Mouse (Mus musculus): Measurements from ENCODE around the gene Hebp2. TPM values are rescaled to one million over a fixed set of nuclear protein-coding genes. Genes with fewer than 3 reads are reported as not detected.
"Not testable (repeated sequence)": the region's sequence is repeated elsewhere in the genome, so short reads cannot be mapped to it uniquely, and the experiment has no call there.

The Hebp2 gene
- total RNA-seq (2021) = 1 to 10 TPM; 4.9 to 5.4 TPM

DNA sequence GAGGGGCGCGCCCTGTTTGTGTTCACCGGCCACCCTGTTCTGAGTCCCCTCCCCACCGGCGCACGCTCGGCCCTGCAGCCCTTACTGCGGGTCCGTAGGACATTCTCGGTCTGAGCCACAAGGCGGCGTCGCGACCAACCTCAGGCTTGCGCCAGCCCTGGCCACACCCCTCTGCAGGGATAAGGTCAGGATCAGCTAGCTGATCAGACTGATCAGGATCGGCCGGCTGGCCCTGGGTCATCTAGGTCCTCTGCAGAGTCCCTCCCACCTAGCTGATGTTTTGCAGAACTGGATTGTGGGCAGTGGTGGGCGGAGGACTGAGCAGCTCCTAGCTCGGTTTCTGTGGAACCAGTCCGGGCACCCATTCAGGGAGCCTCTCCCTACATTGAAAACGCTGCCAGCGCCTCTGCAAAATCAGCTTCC is at the start of gene Hebp2:
Gene Hebp2 (minus strand): TSS at position 264 of the 423 bp plus-strand sequence.
- peak; percentile 84 for DNase-seq
- intact Hi-C loops (cut with DNase I) = loop anchor here (10.0 kb wide), 1 partner anchor 299 kb away; the partner anchor contains the start of gene Perp

DNA sequence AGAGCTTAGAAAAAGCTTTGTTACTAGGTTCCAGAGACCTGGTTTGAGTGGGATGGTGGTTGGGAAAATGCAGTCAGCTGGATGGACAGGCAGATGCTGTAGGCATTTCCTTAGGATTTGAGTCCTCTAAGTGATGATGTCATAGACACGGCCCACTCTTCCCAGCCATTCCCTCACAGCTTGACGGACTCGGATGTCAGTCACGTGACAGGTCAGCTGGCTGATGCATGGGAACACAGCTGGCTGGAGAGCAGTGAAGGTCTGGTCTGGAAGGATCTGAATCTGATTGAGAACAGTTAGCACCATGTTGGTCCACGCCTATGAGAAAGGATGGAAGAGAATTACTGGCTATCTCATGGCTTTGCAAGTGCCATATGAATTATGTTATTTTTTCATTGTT is 43.6 kb upstream of the Hebp2 start:
- intact Hi-C loops (cut with DNase I) = no loop called here
- no peak for DNase-seq

DNA sequence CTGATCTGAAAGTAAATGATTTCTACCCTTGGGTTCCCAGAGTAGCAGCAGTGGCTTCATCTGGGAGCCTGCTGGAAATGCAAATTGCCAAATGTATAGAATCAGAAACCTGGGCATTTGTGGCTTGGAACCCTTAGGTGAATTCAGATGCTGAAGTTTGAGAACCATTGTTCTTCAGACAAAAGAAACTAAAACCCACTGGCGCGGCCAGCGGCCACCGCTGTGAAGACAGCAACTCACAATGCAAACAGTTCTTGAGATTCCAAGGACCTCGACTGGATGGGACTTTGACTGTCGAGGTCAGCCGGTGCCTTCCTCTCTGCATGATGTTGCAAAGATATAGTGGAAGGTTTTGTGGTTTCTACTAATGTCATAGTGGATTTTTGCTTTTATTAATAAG is 38.3 kb upstream of the Hebp2 start:
- DNase-seq = no peak
- intact Hi-C loops (cut with DNase I) = no loop called here

- intact Hi-C loops (cut with DNase I) = no loop called here
- no peak for DNase-seq
Observed at GRCm38 (mm10) chr10:18572581-18572980, 26.7 kb upstream of the Hebp2 start.

- intact Hi-C loops (cut with DNase I) = no loop called here
Observed at GRCm38 (mm10) chr10:18562940-18563339, 17.1 kb upstream of the Hebp2 start.

GRCm38 (mm10) chr10:18561445-18561844 is 15.6 kb upstream of the Hebp2 start:
- intact Hi-C loops (cut with DNase I) = no loop called here
- DNase-seq = no peak

More at GRCm38 (mm10) chr10:18562940-18563339, 17.1 kb upstream of the Hebp2 start:
- DNase-seq = peak; percentile 58

GRCm38 (mm10) chr10:18559076-18559475 is 13.2 kb upstream of the Hebp2 start:
- intact Hi-C loops (cut with DNase I); DNase-seq: not testable (repeated sequence)

GRCm38 (mm10) chr10:18549321-18550216 is 3.7 kb upstream of the Hebp2 start:
- DNase-seq = peak; percentile 37
- intact Hi-C loops (cut with DNase I) = loop anchor here (10.0 kb wide), 1 partner anchor 295 kb away; the partner anchor contains the start of gene Perp

DNA sequence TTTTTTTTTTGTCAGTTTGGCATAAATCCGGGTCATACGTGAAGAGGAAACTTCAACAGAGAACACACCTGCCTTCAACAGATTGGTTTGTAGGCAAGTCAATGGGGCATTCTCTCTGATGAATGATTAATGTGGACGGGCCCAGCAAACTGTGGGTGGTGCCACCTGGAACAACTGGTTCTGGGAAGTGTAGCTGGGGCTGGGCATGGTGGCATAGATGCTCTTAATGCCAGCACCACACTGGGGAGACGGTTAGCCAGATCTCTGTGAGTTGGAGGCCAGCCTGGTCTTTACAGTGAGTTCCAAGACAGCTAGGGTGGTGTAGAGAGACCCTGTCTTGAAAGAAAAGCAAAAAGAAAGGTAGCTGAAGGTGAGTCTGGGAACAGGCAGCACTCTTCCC is 1.5 kb upstream of the Hebp2 start:
- DNase-seq = no peak
- intact Hi-C loops (cut with DNase I) = loop anchor here (10.0 kb wide), 1 partner anchor 297 kb away; the partner anchor contains the start of gene Perp

DNA sequence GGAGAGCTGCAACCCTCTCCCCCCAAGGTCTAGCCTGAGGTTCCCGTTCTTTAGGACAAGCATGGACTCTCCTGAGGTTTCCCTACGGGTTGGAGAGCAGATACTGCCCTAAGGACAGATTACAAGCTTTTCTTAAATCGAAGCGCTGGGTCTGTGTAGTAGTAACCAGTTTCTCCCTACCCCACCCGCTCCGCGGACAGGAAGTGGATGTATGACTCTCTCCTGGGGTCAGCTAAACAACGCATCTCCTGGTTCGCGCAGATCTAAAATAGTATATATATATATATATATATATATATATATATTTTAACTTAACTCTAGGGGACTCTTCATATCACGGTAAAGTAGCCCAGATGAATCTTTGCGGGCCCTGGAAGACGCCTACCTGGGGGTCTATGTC is 567 bp downstream of the Hebp2 start:
- intact Hi-C loops (cut with DNase I) = loop anchor here (10.0 kb wide), 1 partner anchor 299 kb away; the partner anchor contains the start of gene Perp
- no peak for DNase-seq

- DNase-seq = no peak
- intact Hi-C loops (cut with DNase I) = no loop called here
Observed at GRCm38 (mm10) chr10:18536889-18537288, 9.0 kb downstream of the Hebp2 start.

- DNase-seq = no peak
- intact Hi-C loops (cut with DNase I) = loop anchor here (5.0 kb wide), 1 partner anchor 285 kb away; no protein-coding TSS in a partner anchor
Observed at GRCm38 (mm10) chr10:18532293-18532692, 13.6 kb downstream of the Hebp2 start.

DNA sequence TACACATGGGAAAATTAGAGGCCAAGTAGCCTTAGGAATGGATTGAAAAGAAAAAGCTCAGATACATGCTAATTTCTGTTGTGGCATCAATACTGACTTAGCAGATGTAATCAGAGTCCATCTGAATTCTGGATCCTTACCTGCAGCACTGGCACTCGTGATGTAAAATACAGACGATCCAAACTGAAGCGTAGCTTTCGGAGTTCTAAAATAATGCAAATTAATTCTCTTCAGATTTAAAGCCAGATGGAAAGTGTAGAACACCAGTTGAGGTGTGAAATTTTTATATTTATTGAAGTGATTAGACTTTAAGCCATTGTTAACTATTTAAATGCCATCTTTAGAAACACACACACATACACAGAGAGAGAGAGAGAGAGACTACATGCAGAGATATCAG is 15.7 kb downstream of the Hebp2 start:
- DNase-seq = no peak
- intact Hi-C loops (cut with DNase I) = loop anchor here (5.0 kb wide), 1 partner anchor 283 kb away; no protein-coding TSS in a partner anchor

DNA sequence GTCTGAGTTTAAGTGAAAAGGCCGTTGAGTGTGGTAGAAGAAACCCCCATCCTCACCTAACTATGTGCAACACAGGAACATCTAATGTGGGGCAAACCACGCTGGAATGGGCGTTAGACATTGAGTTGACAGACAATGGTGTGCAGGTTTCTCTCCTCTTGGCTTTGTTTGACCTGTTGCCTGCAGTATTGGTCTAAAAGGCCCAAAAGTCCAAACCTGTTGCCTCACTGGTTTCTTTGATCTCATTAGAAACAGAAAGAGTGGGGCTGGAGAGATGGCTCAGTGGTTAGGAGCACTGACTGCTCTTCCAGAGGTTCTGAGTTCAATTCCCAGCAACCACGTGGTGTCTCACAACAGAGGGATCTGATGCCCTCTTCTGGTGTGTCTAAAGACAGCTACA is 16.7 kb downstream of the Hebp2 start:
- intact Hi-C loops (cut with DNase I) = loop anchor here (5.0 kb wide), 2 partner anchors 77 to 137 kb away; no protein-coding TSS in a partner anchor

DNA sequence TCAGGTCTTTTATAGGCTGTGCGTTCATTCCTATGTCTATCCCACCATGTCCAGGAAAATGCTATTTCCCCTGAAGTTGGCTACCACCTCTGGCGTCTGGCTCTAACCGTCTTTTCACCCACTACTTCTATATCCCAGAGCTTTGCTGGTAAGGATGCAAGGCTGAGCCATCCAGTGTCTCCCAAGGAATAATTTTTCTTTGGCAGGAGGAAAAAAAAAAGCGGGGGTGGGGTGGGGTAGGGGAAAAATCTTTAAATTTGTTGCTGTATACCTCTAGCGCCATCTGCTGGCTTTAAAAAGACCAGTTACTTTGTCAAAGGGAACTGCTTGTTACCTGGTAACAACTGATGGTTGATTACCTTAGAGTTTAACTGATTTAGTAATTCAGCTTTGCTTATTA is 17.4 kb downstream of the Hebp2 start:
- DNase-seq = no peak
- intact Hi-C loops (cut with DNase I) = loop anchor here (5.0 kb wide), 2 partner anchors 76 to 136 kb away; no protein-coding TSS in a partner anchor

More for the DNA sequence above, 16.7 kb downstream of the Hebp2 start:
- DNase-seq = no peak

- intact Hi-C loops (cut with DNase I) = loop anchor here (5.0 kb wide), 2 partner anchors 75 to 135 kb away; no protein-coding TSS in a partner anchor
- DNase-seq = no peak
Observed at GRCm38 (mm10) chr10:18527766-18528165, 18.1 kb downstream of the Hebp2 start.

DNA sequence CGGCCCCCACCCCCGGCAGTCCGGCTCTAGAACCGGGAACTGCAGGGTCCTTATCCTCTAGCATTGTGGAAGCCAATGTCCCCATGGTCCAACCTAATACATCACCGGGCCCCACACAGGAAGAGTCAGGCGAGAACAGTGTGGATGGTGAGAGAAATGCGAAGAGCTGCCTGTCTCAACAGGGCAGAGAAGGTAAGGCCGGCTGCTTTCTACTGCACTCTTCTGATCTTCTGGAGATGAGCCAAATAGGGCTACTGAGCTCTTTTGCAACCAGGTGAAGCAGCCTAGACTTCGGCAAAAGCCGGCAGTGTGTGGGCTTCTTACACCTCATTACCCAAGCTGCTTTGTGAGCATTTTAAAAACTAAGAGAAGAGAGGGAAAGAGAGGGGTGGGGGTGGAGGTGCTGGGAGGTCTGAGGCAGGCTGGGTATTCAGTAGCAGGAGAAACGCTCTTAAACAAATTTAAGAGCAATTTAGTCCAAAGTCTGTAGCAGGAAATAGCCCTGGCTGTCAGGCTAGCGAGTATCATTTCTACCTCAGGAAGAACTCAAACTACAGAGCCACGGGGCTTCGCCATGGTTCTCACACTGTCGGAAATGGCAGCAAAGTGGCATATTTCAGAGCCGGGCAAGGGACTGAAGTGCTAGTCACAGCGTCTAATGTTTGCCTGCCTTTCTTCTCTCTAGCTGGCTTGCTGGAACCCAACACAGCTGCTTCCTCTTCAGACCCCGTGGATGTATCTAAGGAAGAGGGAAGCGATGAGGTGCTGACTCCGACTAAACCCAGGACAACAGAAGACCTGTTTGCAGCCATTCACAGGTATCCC is 18.8 kb downstream of the Hebp2 start:
- intact Hi-C loops (cut with DNase I) = loop anchor here (5.0 kb wide), 2 partner anchors 75 to 135 kb away; no protein-coding TSS in a partner anchor
- DNase-seq = no peak

DNA sequence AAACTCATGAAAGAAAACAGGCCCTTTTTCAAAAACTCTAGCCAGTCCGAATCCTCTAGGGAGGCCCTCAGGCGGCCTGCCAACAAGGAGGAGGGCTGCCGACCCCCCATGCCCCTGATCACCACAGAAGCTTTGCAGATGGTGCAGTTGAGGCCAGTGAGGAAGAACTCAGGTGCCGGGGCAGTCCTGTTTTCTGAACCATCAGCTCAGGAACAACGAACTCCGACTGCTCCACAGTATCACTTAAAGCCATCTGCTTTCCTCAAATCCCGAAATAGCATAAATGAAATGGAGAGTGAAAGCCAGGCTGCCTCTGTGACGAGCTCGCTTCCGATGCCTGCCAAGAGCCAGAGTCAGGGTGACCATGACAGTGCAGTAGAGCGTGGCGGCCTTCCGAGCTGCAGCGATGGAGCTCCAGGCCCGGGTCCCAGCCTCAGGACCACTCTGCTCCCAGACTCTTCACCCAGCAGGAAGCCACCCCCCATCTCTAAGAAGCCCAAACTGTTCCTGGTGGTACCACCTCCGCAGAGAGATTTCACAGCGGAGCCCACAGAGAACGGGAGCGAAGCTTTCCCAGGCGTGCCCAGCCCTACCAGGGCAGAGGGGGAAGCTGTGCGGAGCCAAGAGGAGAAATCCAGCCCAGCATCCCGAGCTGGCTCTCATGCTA is 19.6 kb downstream of the Hebp2 start:
- DNase-seq = peak; percentile 90
- intact Hi-C loops (cut with DNase I) = loop anchor here (5.0 kb wide), 2 partner anchors 74 to 134 kb away; no protein-coding TSS in a partner anchor

GRCm38 (mm10) chr10:18525726-18526125 is 20.1 kb downstream of the Hebp2 start:
- intact Hi-C loops (cut with DNase I) = loop anchor here (5.0 kb wide), 2 partner anchors 73 to 133 kb away; no protein-coding TSS in a partner anchor
- peak; percentile 68 for DNase-seq

- no peak for DNase-seq
- intact Hi-C loops (cut with DNase I) = loop anchor here (5.0 kb wide), 2 partner anchors 73 to 133 kb away; no protein-coding TSS in a partner anchor
Observed at GRCm38 (mm10) chr10:18525311-18525710, 20.6 kb downstream of the Hebp2 start.

Measured in left cerebral cortex, postnatal 4 days (tissue).